Mouse (Mus musculus) bone marrow macrophage, adult 2 months (primary cell): ENCODE measurements around the gene Smarcd3.

Source experiments
- CTCF ChIP-seq: IDR thresholded peaks from 2 replicates; pipeline ENCODE4 v1.5.1; 2012; ENCODE audit warnings: low read depth, mild to moderate bottlenecking, low read length, moderate library complexity
- POLR2A ChIP-seq: IDR thresholded peaks from 2 replicates; pipeline ENCODE4 v1.6.1; 2012; ENCODE audit warnings: mild to moderate bottlenecking, low read depth, low read length, borderline replicate concordance

- TF ChIP-seq CTCF = no peak
- no peak for TF ChIP-seq POLR2A
Measured at GRCm38 (mm10) chr5:24542643-24543042, 81.6 kb downstream of the Smarcd3 start.
